Mouse (Mus musculus) stomach, embryonic 14.5 days (tissue): ENCODE measurements around the gene Acot2. TPM values are rescaled to one million over a fixed set of nuclear protein-coding genes. Genes with fewer than 3 reads are reported as not detected.
A peak's percentile ranks its signal among the peaks of the same experiment; 100 is the strongest.
"Not testable (repeated sequence)": the region's sequence is repeated elsewhere in the genome, so short reads cannot be mapped to it uniquely, and the experiment has no call there.

ENCODE experiments used
- ATAC-seq: fragments of 200-750 bp; cut with Nextera tagmentation; 2 replicates; pipeline ENCODE4 v1.8.0; 2017; ENCODE audit warnings: low read depth, moderate TSS enrichment; ENCODE audit not compliant: insufficient number of reproducible peaks, insufficient read depth, low FRiP score
- H3K27ac ChIP-seq: fragments of 300-500 bp; sonication (generic); 2 replicates; pipeline ENCODE4 v1.5.1; 2014; ENCODE audit warnings: mild to moderate bottlenecking, low read length, moderate library complexity, mixed read lengths
- H3K27me3 ChIP-seq: fragments of 300-500 bp; sonication (generic); 2 replicates; pipeline ENCODE4 v1.6.1; 2014; ENCODE audit warnings: low read length, control low read depth, mixed read lengths; ENCODE audit not compliant: control insufficient read depth, insufficient read depth
- H3K36me3 ChIP-seq: fragments of 300-500 bp; sonication (generic); 2 replicates; pipeline ENCODE4 v1.6.1; 2014; ENCODE audit warnings: mild to moderate bottlenecking, control low read depth, low read length, moderate library complexity, mixed read lengths; ENCODE audit not compliant: control insufficient read depth, insufficient read depth
- H3K4me1 ChIP-seq: fragments of 300-500 bp; sonication (generic); 2 replicates; pipeline ENCODE4 v1.6.1; 2014; ENCODE audit warnings: low read length, control low read depth, mixed read lengths; ENCODE audit not compliant: control insufficient read depth, insufficient read depth
- H3K4me2 ChIP-seq: fragments of 300-500 bp; sonication (generic); replicated peaks from 2 replicates; pipeline ENCODE4 v1.6.1; 2014; ENCODE audit warnings: low read depth, low read length, control low read depth
- H3K4me3 ChIP-seq: fragments of 300-500 bp; sonication (generic); 2 replicates; pipeline ENCODE4 v1.5.1; 2014; ENCODE audit warnings: low read depth, low read length, control low read depth
- H3K9ac ChIP-seq: fragments of 300-500 bp; sonication (generic); replicated peaks from 2 replicates; pipeline ENCODE4 v1.6.1; 2014; ENCODE audit warnings: low read depth, mild to moderate bottlenecking, control low read depth, low read length, moderate library complexity, mixed read lengths
- H3K9me3 ChIP-seq: fragments of 300-500 bp; sonication (generic); 2 replicates; pipeline ENCODE4 v1.6.1; 2016; ENCODE audit warnings: low read depth, low read length, control low read depth; ENCODE audit not compliant: control insufficient read depth
- WGBS: fragments of 180-500 bp; shearing (Covaris S2); extraction: QIAGEN DNeasy Blood & Tissue Kit; methylation state at CpG from one replicate; pipeline ENCODE4 v1.1.7; 2014; 5-methylcytosine and 5-hydroxymethylcytosine counted together
- polyA plus RNA-seq: library from polyadenylated mRNA; unstranded; fragments of >200 nt; fragmentation: Nextera tagmentation; extraction: Ambion mirVana; gene quantifications from 2 replicates; pipeline ENCODE4 v1.2.1, GENCODE M21; 2014

The Acot2 gene
- polyA plus RNA-seq, 1 experiment from 2014 or later, result 27.2 TPM

GRCm38 (mm10) chr12:84003866-84004265 lies 16.2 kb downstream of the Acot2 start:
- no peaks in the 10 kb centered on the region for H3K36me3 ChIP-seq
- no peak for ATAC-seq
- no peaks in the 10 kb centered on the region; the same call in 1 of the 2 replicates for H3K9me3 ChIP-seq
- no peak overlapping the region for H3K9ac ChIP-seq
- no peaks in the 10 kb centered on the region for H3K4me1 ChIP-seq
- no peak overlapping the region for H3K4me3 ChIP-seq
- no peak overlapping the region for H3K27ac ChIP-seq
- no peaks in the 10 kb centered on the region for H3K27me3 ChIP-seq
- WGBS, result 79% methylated on average over 1 of the region's 1 CpGs
- H3K4me2 ChIP-seq, result no peak overlapping the region

GRCm38 (mm10) chr12:84008251-84008650 lies 20.6 kb downstream of the Acot2 start:
- Histone ChIP-seq H3K27ac (no peak overlapping the region), H3K27me3 (no peaks in the 10 kb centered on the region), H3K4me3 (no peak overlapping the region), H3K4me1 (peaks cover 2% of the 10 kb centered on the region; the same call in 1 of the 2 replicates), H3K9me3 (no peaks in the 10 kb centered on the region), H3K9ac (no peak overlapping the region), H3K36me3 (no peaks in the 10 kb centered on the region), H3K4me2 (no peak overlapping the region)
- no peak for ATAC-seq
- WGBS, result 87% methylated on average over 12 of the region's 12 CpGs

- Histone ChIP-seq H3K36me3 (no peaks in the 10 kb centered on the region), H3K9ac (0 out of 2 replicates have a peak overlapping the region, but pooled peaks have one; percentile 25), H3K4me3 (peak overlapping the region; percentile 43), H3K9me3 (no peaks in the 10 kb centered on the region), H3K27ac (peak overlapping the region; percentile 6; the same call in 1 of the 2 replicates), H3K27me3 (no peaks in the 10 kb centered on the region), H3K4me2 (peak overlapping the region; percentile 46), H3K4me1 (peaks cover 2% of the 10 kb centered on the region; the same call in 1 of the 2 replicates)
- 57% methylated on average over 8 of the region's 8 CpGs for WGBS
- no peak for ATAC-seq
These were observed 21.1 kb downstream of the Acot2 start for GRCm38 (mm10) chr12:84008729-84009128.

- not testable (repeated sequence) for H3K36me3 ChIP-seq, H3K27me3 ChIP-seq, H3K4me1 ChIP-seq, H3K9me3 ChIP-seq
- H3K4me3 ChIP-seq, result peak within 1 kb of the TSS; percentile 43
- H3K4me2 ChIP-seq, result peak within 1 kb of the TSS; percentile 46
- peak; percentile 96 for ATAC-seq
- peak within 1 kb of the TSS; percentile 6; the same call in 1 of the 2 replicates for H3K27ac ChIP-seq
- peak within 1 kb of the TSS; percentile 25; the same call in 1 of the 2 replicates for H3K9ac ChIP-seq
- 2% methylated on average over 52 of the region's 70 CpGs for WGBS
These were observed 21.7 kb downstream of the Acot2 start, which contains the start of gene Acot1 for GRCm38 (mm10) chr12:84009171-84009965. Acot1 (plus strand) TSS chr12:84009490.

- Histone ChIP-seq H3K36me3 (no peaks in the 10 kb centered on the region), H3K9me3 (no peaks in the 10 kb centered on the region), H3K9ac (no peak overlapping the region; the same call in 1 of the 2 replicates), H3K4me2 (peak overlapping the region; percentile 46), H3K4me3 (peak overlapping the region; percentile 43), H3K27ac (no peak overlapping the region), H3K27me3 (no peaks in the 10 kb centered on the region), H3K4me1 (peaks cover 2% of the 10 kb centered on the region; the same call in 1 of the 2 replicates)
- no peak for ATAC-seq
- WGBS, result 80% methylated on average over 3 of the region's 3 CpGs
These were observed 22.5 kb downstream of the Acot2 start for GRCm38 (mm10) chr12:84010201-84010600.

GRCm38 (mm10) chr12:84011251-84012040 lies 23.8 kb downstream of the Acot2 start:
- no peak for ATAC-seq
- Histone ChIP-seq H3K36me3 (no peaks in the 10 kb centered on the region), H3K4me2 (peak overlapping the region; percentile 0; the same call in 1 of the 2 replicates), H3K9ac (no peak overlapping the region), H3K27ac (no peak overlapping the region), H3K4me1 (peaks cover 2% of the 10 kb centered on the region; the same call in 1 of the 2 replicates), H3K4me3 (no peak overlapping the region), H3K27me3 (no peaks in the 10 kb centered on the region), H3K9me3 (no peaks in the 10 kb centered on the region)
- 60% methylated on average over 12 of the region's 12 CpGs for WGBS

GRCm38 (mm10) chr12:84013130-84013529 lies 25.5 kb downstream of the Acot2 start:
- H3K27ac ChIP-seq, result no peak overlapping the region
- no peak overlapping the region for H3K9ac ChIP-seq
- peaks cover 2% of the 10 kb centered on the region; the same call in 1 of the 2 replicates for H3K4me1 ChIP-seq
- H3K4me2 ChIP-seq, result no peak overlapping the region
- H3K4me3 ChIP-seq, result no peak overlapping the region
- 75% methylated on average over 6 of the region's 6 CpGs for WGBS
- H3K9me3 ChIP-seq, result no peaks in the 10 kb centered on the region
- ATAC-seq, result no peak
- H3K36me3 ChIP-seq, result no peaks in the 10 kb centered on the region
- H3K27me3 ChIP-seq, result no peaks in the 10 kb centered on the region

- Histone ChIP-seq H3K9me3 (no peaks in the 10 kb centered on the region), H3K4me1 (peaks cover 2% of the 10 kb centered on the region; the same call in 1 of the 2 replicates), H3K9ac (no peak overlapping the region), H3K27ac (no peak overlapping the region), H3K4me2 (no peak overlapping the region), H3K27me3 (no peaks in the 10 kb centered on the region), H3K4me3 (no peak overlapping the region), H3K36me3 (no peaks in the 10 kb centered on the region)
- ATAC-seq, result no peak
- 93% methylated on average over 7 of the region's 7 CpGs for WGBS
These were observed 26.0 kb downstream of the Acot2 start for GRCm38 (mm10) chr12:84013701-84014100.
